Mouse (Mus musculus) heart, postnatal 0 days (tissue): ENCODE data around the gene Igfbp6. TPM values are rescaled to one million over a fixed set of nuclear protein-coding genes. Genes with fewer than 3 reads are reported as not detected.
A peak's percentile ranks its signal among the peaks of the same experiment; 100 is the strongest.

Experiments used
- ATAC-seq: fragments of 200-750 bp; cut with Nextera tagmentation; 2 replicates; pipeline ENCODE4 v1.8.0; 2017; ENCODE audit warnings: low read depth, moderate number of reproducible peaks, moderate library complexity; ENCODE audit not compliant: insufficient read depth
- DNase-seq: peaks from one replicate; pipeline ENCODE4 v3.0.0-alpha.2; 2016; ENCODE audit warnings: low spot score
- H3K27ac ChIP-seq: fragments of 300-500 bp; sonication (generic); 2 replicates; pipeline ENCODE4 v1.5.1; 2014; ENCODE audit warnings: low read depth, mild to moderate bottlenecking
- H3K27me3 ChIP-seq: fragments of 300-500 bp; sonication (generic); 2 replicates; pipeline ENCODE4 v1.6.1; 2014; ENCODE audit warnings: low read length, mixed read lengths; ENCODE audit not compliant: control insufficient read depth, insufficient read depth
- H3K36me3 ChIP-seq: fragments of 300-500 bp; sonication (generic); replicated peaks from 2 replicates; pipeline ENCODE4 v1.6.1; 2014; ENCODE audit warnings: low read length, mixed read lengths; ENCODE audit not compliant: control insufficient read depth, insufficient read depth
- H3K4me1 ChIP-seq: fragments of 300-500 bp; sonication (generic); 2 replicates; pipeline ENCODE4 v1.6.1; 2014; ENCODE audit warnings: antibody characterized with exemption; ENCODE audit not compliant: control insufficient read depth, insufficient read depth
- H3K4me2 ChIP-seq: fragments of 300-500 bp; sonication (generic); 2 replicates; pipeline ENCODE4 v1.6.1; 2014; ENCODE audit warnings: low read depth, mild to moderate bottlenecking, low read length, moderate library complexity
- H3K4me3 ChIP-seq: fragments of 300-500 bp; sonication (generic); 2 replicates; pipeline ENCODE4 v1.5.1; 2014; ENCODE audit warnings: low read depth, low read length
- H3K9ac ChIP-seq: fragments of 300-500 bp; sonication (generic); replicated peaks from 2 replicates; pipeline ENCODE4 v1.6.1; 2014; ENCODE audit warnings: low read depth, low read length, mixed read lengths
- H3K9me3 ChIP-seq: fragments of 300-500 bp; sonication (generic); replicated peaks from 2 replicates; pipeline ENCODE4 v1.6.1; 2016; ENCODE audit warnings: low read length; ENCODE audit not compliant: control insufficient read depth
- CTCF ChIP-seq: IDR thresholded peaks from 2 replicates; pipeline ENCODE4 v1.5.1; 2016; ENCODE audit warnings: antibody characterized with exemption, control low read depth, low read depth
- EP300 ChIP-seq: IDR thresholded peaks from 2 replicates; pipeline ENCODE4 v1.6.1; 2016; ENCODE audit warnings: antibody characterized with exemption, low read depth
- WGBS: fragments of 180-500 bp; shearing (Covaris S2); extraction: QIAGEN DNeasy Blood & Tissue Kit; methylation state at CpG from one replicate; pipeline ENCODE4 v1.1.7; 2014; 5-methylcytosine and 5-hydroxymethylcytosine counted together
- polyA plus RNA-seq: library from polyadenylated mRNA; unstranded; fragments of >200 nt; fragmentation: Nextera tagmentation; extraction: Ambion mirVana; gene quantifications from 2 replicates; pipeline ENCODE4 v1.2.1, GENCODE M21; 2015
- total RNA-seq: library from RNA; depleted of rRNA; stranded (reverse); fragments of >200 nt; gene quantifications from 2 replicates; pipeline ENCODE4 v1.2.3, GENCODE M21; 2014; ENCODE audit warnings: low replicate concordance

The Igfbp6 gene
- total and polyA plus RNA-seq, 2 experiments from 2014 or later: 24.2 to 30.5 TPM

- no peak overlapping the region for H3K9ac ChIP-seq
- WGBS: 42% methylated on average over 20 of the region's 20 CpGs
Measured at GRCm38 (mm10) chr15:102156836-102157235, 12.7 kb downstream of the Igfbp6 start.

GRCm38 (mm10) chr15:102160415-102161060 is 16.4 kb downstream of the Igfbp6 start:
- DNase-seq (no peak), ATAC-seq (no peak)
- Histone ChIP-seq H3K9me3 (no peaks in the 10 kb centered on the region), H3K4me2 (no peak overlapping the region), H3K4me3 (no peak overlapping the region), H3K9ac (no peak overlapping the region), H3K4me1 (0 out of 2 replicates have a peak, but pooled peaks cover 3% of the 10 kb centered on the region), H3K36me3 (no peaks in the 10 kb centered on the region), H3K27ac (no peak overlapping the region), H3K27me3 (no peaks in the 10 kb centered on the region)
- TF ChIP-seq CTCF (no peak), EP300 (no peak)
- WGBS: 50% methylated on average over 26 of the region's 27 CpGs

More at GRCm38 (mm10) chr15:102156836-102157235, 12.7 kb downstream of the Igfbp6 start:
- 0 out of 2 replicates have a peak, but pooled peaks cover 3% of the 10 kb centered on the region for H3K4me1 ChIP-seq
- H3K9me3 ChIP-seq: no peaks in the 10 kb centered on the region
- no peaks in the 10 kb centered on the region for H3K27me3 ChIP-seq
- H3K27ac ChIP-seq: no peak overlapping the region
- no peak overlapping the region for H3K4me2 ChIP-seq
- no peaks in the 10 kb centered on the region for H3K36me3 ChIP-seq
- ATAC-seq: no peak
- DNase-seq: no peak
- TF ChIP-seq EP300: no peak
- TF ChIP-seq CTCF: no peak
- H3K4me3 ChIP-seq: no peak overlapping the region

- Histone ChIP-seq H3K4me2 (no peak overlapping the region), H3K27me3 (no peaks in the 10 kb centered on the region), H3K9ac (no peak overlapping the region), H3K27ac (no peak overlapping the region), H3K4me3 (no peak overlapping the region), H3K9me3 (no peaks in the 10 kb centered on the region), H3K4me1 (peaks cover 11% of the 10 kb centered on the region), H3K36me3 (no peaks in the 10 kb centered on the region)
- TF ChIP-seq CTCF: no peak
- TF ChIP-seq EP300: no peak
- no peak for DNase-seq
- 44% methylated on average over 3 of the region's 3 CpGs for WGBS
- ATAC-seq: no peak
Measured at GRCm38 (mm10) chr15:102163900-102164693, 19.9 kb downstream of the Igfbp6 start.

GRCm38 (mm10) chr15:102165468-102166100 is 21.4 kb downstream of the Igfbp6 start:
- WGBS: 48% methylated on average over 6 of the region's 6 CpGs
- H3K4me2 ChIP-seq: no peak overlapping the region
- no peak overlapping the region for H3K9ac ChIP-seq
- H3K9me3 ChIP-seq: no peaks in the 10 kb centered on the region
- H3K4me1 ChIP-seq: peaks cover 11% of the 10 kb centered on the region
- no peaks in the 10 kb centered on the region for H3K27me3 ChIP-seq
- no peaks in the 10 kb centered on the region for H3K36me3 ChIP-seq
- no peak overlapping the region for H3K27ac ChIP-seq
- TF ChIP-seq CTCF (no peak), EP300 (no peak)
- DNase-seq: no peak
- H3K4me3 ChIP-seq: no peak overlapping the region
- ATAC-seq: no peak

- 27% methylated on average over 6 of the region's 6 CpGs for WGBS
- TF ChIP-seq EP300: no peak
- no peak for TF ChIP-seq CTCF
- no peak overlapping the region for H3K9ac ChIP-seq
- ATAC-seq (peak; percentile 67; the same call in 1 of the 2 replicates), DNase-seq (peak; percentile 40)
- H3K9me3 ChIP-seq: no peaks in the 10 kb centered on the region
- peaks cover 11% of the 10 kb centered on the region for H3K4me1 ChIP-seq
- H3K4me2 ChIP-seq: no peak overlapping the region
- H3K27me3 ChIP-seq: no peaks in the 10 kb centered on the region
- H3K27ac ChIP-seq: peak overlapping the region; percentile 30
- H3K36me3 ChIP-seq: no peaks in the 10 kb centered on the region
- no peak overlapping the region for H3K4me3 ChIP-seq
Measured at GRCm38 (mm10) chr15:102167620-102168021, 23.5 kb downstream of the Igfbp6 start.
